Mouse (Mus musculus): ENCODE measurements around the gene Auh. TPM values are rescaled to one million over a fixed set of nuclear protein-coding genes. Genes with fewer than 3 reads are reported as not detected.

Gene Auh
- polyA plus RNA-seq, 1 experiment = 39.7 TPM

DNA sequence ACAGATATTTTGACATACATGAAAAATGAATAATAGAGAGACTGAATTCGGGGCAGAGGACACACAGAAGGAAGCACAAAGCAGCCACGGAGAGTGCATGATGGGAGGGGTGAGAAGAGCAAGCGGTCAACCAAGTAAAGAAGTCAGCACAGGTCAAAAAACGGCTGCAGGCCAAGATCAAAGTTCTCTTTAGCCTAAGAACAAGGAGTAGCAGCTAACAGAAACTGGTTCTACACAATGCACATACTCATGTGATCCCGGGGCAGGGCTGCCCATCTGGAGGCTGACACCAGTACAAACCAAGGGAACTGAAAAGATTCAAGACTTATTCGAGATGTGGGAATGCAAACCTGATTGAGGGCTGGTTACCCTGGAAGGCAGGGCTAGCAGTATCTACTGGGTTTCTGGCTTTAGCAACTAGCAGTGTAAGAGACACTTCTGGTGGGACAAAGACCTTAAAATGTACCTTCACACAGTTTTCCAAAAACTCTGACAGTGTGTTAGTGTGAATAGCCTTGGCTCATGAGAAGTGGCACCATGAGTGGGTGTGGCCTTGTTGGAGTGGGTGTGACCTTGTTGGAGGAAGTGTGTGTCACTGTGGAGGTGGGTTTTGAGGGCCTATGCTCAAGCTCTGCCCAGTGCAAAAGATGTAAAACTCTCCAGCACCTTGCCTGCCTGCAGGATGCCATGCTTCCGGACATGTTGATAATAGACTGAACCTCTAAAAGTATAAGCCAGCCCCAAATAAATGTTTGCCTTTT, 8.2 kb downstream of the Auh start:
- TF ChIP-seq CTCF (IDR thresholded peaks at IDR 0.05; ENCODE audit: borderline replicate concordance, extremely low read depth, insufficient read depth, insufficient read length) (no peak), POLR2A (IDR thresholded peaks at IDR 0.05; ENCODE audit: borderline replicate concordance, extremely low read depth, insufficient read depth, insufficient read length, poor library complexity, severe bottlenecking) (no peak)
- DNase-seq (ENCODE audit: low read depth) = no peak

GRCm38 (mm10) chr13:52919790-52920352, 9.6 kb downstream of the Auh start:
- DNase-seq (ENCODE audit: low read depth) = no peak
- TF ChIP-seq CTCF (IDR thresholded peaks at IDR 0.05; ENCODE audit: borderline replicate concordance, extremely low read depth, insufficient read depth, insufficient read length) = no peak
- TF ChIP-seq POLR2A (IDR thresholded peaks at IDR 0.05; ENCODE audit: borderline replicate concordance, extremely low read depth, insufficient read depth, insufficient read length, poor library complexity, severe bottlenecking) = no peak

DNA sequence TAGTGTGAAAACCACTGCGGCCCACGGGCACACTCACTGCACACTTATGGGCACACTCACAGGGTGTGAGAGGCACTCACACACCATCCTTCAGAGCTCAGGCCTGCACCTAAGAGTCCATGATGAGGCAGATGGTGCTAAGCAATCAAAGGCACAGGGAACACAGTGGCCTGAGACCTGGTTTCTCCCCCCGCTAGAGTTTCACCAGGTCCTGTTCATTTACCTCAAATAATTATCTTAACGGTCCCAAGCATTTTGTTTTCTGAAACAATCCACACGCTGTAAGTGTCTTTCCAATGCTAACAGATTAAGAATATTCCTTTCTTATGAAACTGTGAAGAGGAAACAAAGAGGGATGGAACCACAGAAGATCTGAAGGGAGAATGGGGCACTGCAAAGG, 11.1 kb downstream of the Auh start:
- no peak for DNase-seq (ENCODE audit: low read depth)
- TF ChIP-seq POLR2A (IDR thresholded peaks at IDR 0.05; ENCODE audit: borderline replicate concordance, extremely low read depth, insufficient read depth, insufficient read length, poor library complexity, severe bottlenecking) (no peak), CTCF (IDR thresholded peaks at IDR 0.05; ENCODE audit: borderline replicate concordance, extremely low read depth, insufficient read depth, insufficient read length) (no peak)

DNA sequence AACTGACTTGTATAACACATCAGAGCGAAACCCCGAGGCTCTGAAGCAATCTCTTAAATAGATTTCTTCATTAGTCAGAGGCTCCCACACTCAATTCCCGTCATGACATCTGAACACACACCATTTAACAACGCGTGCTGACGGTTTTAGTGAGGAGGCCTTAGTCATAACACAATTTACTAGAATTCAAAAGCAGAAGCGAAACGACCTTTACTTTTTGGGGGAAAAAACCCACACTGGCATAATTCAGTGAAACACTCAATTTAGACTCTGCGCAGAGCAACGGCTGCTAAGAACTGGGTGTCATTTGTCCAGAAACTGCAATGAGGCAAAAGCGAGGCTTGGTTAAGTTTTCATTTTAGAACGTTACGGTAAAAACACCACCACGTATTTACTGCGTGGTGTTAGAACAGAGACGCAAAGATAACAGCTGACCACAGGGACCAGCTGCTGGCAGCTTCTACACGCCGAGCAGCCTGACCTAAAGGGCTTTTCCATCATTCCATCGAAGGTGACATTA, 14.8 kb downstream of the Auh start:
- TF ChIP-seq CTCF (IDR thresholded peaks at IDR 0.05; ENCODE audit: borderline replicate concordance, extremely low read depth, insufficient read depth, insufficient read length) = no peak
- TF ChIP-seq POLR2A (IDR thresholded peaks at IDR 0.05; ENCODE audit: borderline replicate concordance, extremely low read depth, insufficient read depth, insufficient read length, poor library complexity, severe bottlenecking) = no peak
- DNase-seq (ENCODE audit: low read depth) = peak; percentile 51

GRCm38 (mm10) chr13:52913926-52914325, 15.6 kb downstream of the Auh start:
- TF ChIP-seq POLR2A (IDR thresholded peaks at IDR 0.05; ENCODE audit: borderline replicate concordance, extremely low read depth, insufficient read depth, insufficient read length, poor library complexity, severe bottlenecking) (no peak), CTCF (IDR thresholded peaks at IDR 0.05; ENCODE audit: borderline replicate concordance, extremely low read depth, insufficient read depth, insufficient read length) (no peak)
- no peak for DNase-seq (ENCODE audit: low read depth)

DNA sequence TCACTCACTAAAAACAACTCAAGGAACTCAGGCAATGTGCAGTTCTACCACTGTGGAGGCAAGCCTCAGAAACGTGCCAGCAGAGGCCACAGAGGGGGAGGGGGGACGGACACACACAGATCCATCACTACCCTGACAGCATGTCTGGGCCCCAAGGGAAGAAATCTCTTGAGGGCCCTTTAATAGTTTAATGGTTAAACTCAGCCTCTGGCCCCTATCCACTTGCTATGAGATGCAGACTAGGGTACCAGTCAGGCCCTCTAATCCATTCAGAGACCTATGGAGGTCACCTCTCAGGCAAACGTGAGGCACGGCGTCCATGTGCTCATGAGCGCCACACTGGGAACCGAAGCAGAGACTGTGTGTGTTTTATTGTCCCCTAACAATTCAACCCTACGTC, 17.0 kb downstream of the Auh start:
- TF ChIP-seq POLR2A (IDR thresholded peaks at IDR 0.05; ENCODE audit: borderline replicate concordance, extremely low read depth, insufficient read depth, insufficient read length, poor library complexity, severe bottlenecking) (no peak), CTCF (IDR thresholded peaks at IDR 0.05; ENCODE audit: borderline replicate concordance, extremely low read depth, insufficient read depth, insufficient read length) (no peak)
- DNase-seq (ENCODE audit: low read depth) = no peak

DNA sequence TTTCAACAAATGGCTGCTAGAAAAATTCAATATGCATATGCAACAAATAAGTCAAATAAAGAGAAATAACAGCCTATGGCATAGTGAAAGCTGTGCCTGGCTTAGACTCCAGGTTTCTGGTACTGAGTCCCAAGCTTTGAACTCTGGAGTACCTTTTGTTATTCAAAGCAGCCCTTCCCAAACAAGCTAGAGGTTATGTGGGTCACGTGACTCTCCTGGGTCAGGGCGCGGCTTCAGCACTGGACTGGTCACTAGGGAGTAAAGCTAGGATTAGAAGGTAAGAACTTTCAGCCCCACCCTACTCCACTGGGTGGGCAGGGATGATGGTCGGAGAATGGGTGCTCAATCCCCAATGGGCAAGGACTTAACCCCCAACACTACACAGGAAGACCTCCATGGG, 18.2 kb downstream of the Auh start:
- DNase-seq (ENCODE audit: low read depth) = no peak
- TF ChIP-seq POLR2A (IDR thresholded peaks at IDR 0.05; ENCODE audit: borderline replicate concordance, extremely low read depth, insufficient read depth, insufficient read length, poor library complexity, severe bottlenecking) (no peak), CTCF (IDR thresholded peaks at IDR 0.05; ENCODE audit: borderline replicate concordance, extremely low read depth, insufficient read depth, insufficient read length) (no peak)

DNA sequence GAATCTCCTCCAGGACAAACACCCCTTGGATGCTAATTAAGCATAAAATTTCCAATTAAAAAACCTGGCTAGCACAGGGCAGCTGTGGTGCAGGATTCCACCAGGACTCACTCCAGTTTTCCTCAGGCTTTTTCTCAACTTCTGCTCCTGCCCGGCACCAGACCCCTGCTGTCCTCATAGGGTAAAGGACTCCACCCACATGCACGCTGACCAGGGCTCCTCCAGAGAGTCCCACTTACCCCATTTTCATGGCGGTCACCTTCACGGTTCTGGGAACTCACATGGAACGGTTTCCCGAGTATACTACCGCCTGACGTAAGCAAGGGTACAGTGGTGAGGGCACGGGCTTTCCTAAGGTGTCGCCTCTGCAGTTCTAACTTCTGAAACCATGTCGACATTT, 23.2 kb downstream of the Auh start:
- no peak for DNase-seq (ENCODE audit: low read depth)
- TF ChIP-seq CTCF (IDR thresholded peaks at IDR 0.05; ENCODE audit: borderline replicate concordance, extremely low read depth, insufficient read depth, insufficient read length) (no peak), POLR2A (IDR thresholded peaks at IDR 0.05; ENCODE audit: borderline replicate concordance, extremely low read depth, insufficient read depth, insufficient read length, poor library complexity, severe bottlenecking) (no peak)

DNA sequence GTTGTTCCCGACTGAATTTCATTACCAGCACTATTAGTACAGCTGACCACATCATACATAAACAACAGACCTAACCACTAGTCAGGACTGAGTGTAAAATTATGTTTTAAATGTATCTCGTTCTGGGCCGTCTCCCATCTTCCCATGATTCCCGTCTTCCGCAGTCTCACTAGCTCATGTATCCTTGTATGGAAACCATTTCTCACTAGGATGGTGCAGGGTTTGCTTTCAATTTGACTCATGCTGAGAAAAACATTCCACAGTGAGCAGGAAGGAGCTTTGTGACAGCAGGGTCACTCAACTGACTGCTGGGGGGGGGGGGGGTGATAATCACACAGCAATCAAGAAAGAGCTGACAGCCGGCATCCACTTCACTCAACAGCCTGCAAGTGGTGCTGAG, 25.3 kb downstream of the Auh start:
- TF ChIP-seq CTCF (IDR thresholded peaks at IDR 0.05; ENCODE audit: borderline replicate concordance, extremely low read depth, insufficient read depth, insufficient read length) = no peak
- TF ChIP-seq POLR2A (IDR thresholded peaks at IDR 0.05; ENCODE audit: borderline replicate concordance, extremely low read depth, insufficient read depth, insufficient read length, poor library complexity, severe bottlenecking) = no peak
- peak; percentile 70 for DNase-seq (ENCODE audit: low read depth)

GRCm38 (mm10) chr13:52903767-52904166, 25.7 kb downstream of the Auh start:
- TF ChIP-seq POLR2A (IDR thresholded peaks at IDR 0.05; ENCODE audit: borderline replicate concordance, extremely low read depth, insufficient read depth, insufficient read length, poor library complexity, severe bottlenecking) = no peak
- TF ChIP-seq CTCF (IDR thresholded peaks at IDR 0.05; ENCODE audit: borderline replicate concordance, extremely low read depth, insufficient read depth, insufficient read length) = peak; percentile 45; the same call in 1 of the 2 replicates
- DNase-seq (ENCODE audit: low read depth) = peak; percentile 33

- TF ChIP-seq POLR2A (IDR thresholded peaks at IDR 0.05; ENCODE audit: borderline replicate concordance, extremely low read depth, insufficient read depth, insufficient read length, poor library complexity, severe bottlenecking) (no peak), CTCF (IDR thresholded peaks at IDR 0.05; ENCODE audit: borderline replicate concordance, extremely low read depth, insufficient read depth, insufficient read length) (no peak)
- no peak for DNase-seq (ENCODE audit: low read depth)
Observed at GRCm38 (mm10) chr13:52902517-52902916, 27.0 kb downstream of the Auh start.

DNA sequence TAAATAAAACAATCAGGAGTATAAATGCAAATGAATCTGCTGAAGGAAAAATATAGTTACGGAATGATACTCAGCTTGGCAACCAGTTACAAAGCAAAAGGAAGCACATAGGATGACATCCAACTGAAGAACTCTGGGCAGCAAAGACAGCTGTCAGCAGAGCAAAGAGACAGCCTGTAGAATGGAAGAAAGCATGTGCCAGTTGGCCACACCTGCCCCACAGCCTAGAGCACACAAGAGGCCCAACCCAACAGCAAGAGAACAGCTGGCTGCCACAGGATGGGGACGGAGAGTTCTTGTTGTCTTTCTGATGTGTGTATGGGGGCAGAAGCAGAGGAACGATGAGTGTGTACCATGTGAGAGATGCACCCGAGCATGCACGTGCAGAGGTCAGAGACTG, 29.8 kb downstream of the Auh start:
- TF ChIP-seq CTCF (IDR thresholded peaks at IDR 0.05; ENCODE audit: borderline replicate concordance, extremely low read depth, insufficient read depth, insufficient read length) (no peak), POLR2A (IDR thresholded peaks at IDR 0.05; ENCODE audit: borderline replicate concordance, extremely low read depth, insufficient read depth, insufficient read length, poor library complexity, severe bottlenecking) (no peak)
- no peak for DNase-seq (ENCODE audit: low read depth)

Measured in brain, embryonic 14.5 days (tissue).